Mouse (Mus musculus) hindbrain, embryonic 10.5 days (tissue): ENCODE measurements around the gene Lpp. TPM values are rescaled to one million over a fixed set of nuclear protein-coding genes. Genes with fewer than 3 reads are reported as not detected.

Source experiments
- DNase-seq: peaks from one replicate; pipeline ENCODE4 v3.0.0-alpha.2; 2017; ENCODE audit warnings: low spot score
- H3K27ac ChIP-seq: fragments of 300-500 bp; sonication (generic); 2 replicates; pipeline ENCODE4 v1.5.1; 2016; ENCODE audit warnings: mild to moderate bottlenecking, moderate library complexity
- H3K27me3 ChIP-seq: fragments of 300-500 bp; sonication (generic); 2 replicates; pipeline ENCODE4 v1.6.1; 2016; ENCODE audit warnings: mild to moderate bottlenecking; ENCODE audit not compliant: poor library complexity, insufficient read depth, severe bottlenecking
- H3K36me3 ChIP-seq: fragments of 300-500 bp; sonication (generic); 2 replicates; pipeline ENCODE4 v1.6.1; 2016; ENCODE audit warnings: mild to moderate bottlenecking, moderate library complexity
- H3K4me1 ChIP-seq: fragments of 300-500 bp; sonication (generic); replicated peaks from 2 replicates; pipeline ENCODE4 v1.6.1; 2016; ENCODE audit warnings: mild to moderate bottlenecking
- H3K4me3 ChIP-seq: fragments of 300-500 bp; sonication (generic); 2 replicates; pipeline ENCODE4 v1.5.1; 2016; ENCODE audit warnings: mild to moderate bottlenecking, moderate library complexity
- H3K9me3 ChIP-seq: fragments of 300-500 bp; sonication (generic); 2 replicates; pipeline ENCODE4 v1.6.1; 2016; ENCODE audit warnings: mild to moderate bottlenecking, moderate library complexity
- WGBS: fragments of 180-500 bp; shearing (Covaris S2); methylation state at CpG from one replicate; pipeline ENCODE4 v1.1.7; 2016; 5-methylcytosine and 5-hydroxymethylcytosine counted together
- polyA plus RNA-seq: library from polyadenylated mRNA; unstranded; fragments of >200 nt; fragmentation: Nextera tagmentation; extraction: Ambion mirVana; gene quantifications from 2 replicates; pipeline ENCODE4 v1.2.1, GENCODE M21; 2016

The Lpp gene
- polyA plus RNA-seq, 1 experiment from 2014 or later: 26.6 TPM

DNA sequence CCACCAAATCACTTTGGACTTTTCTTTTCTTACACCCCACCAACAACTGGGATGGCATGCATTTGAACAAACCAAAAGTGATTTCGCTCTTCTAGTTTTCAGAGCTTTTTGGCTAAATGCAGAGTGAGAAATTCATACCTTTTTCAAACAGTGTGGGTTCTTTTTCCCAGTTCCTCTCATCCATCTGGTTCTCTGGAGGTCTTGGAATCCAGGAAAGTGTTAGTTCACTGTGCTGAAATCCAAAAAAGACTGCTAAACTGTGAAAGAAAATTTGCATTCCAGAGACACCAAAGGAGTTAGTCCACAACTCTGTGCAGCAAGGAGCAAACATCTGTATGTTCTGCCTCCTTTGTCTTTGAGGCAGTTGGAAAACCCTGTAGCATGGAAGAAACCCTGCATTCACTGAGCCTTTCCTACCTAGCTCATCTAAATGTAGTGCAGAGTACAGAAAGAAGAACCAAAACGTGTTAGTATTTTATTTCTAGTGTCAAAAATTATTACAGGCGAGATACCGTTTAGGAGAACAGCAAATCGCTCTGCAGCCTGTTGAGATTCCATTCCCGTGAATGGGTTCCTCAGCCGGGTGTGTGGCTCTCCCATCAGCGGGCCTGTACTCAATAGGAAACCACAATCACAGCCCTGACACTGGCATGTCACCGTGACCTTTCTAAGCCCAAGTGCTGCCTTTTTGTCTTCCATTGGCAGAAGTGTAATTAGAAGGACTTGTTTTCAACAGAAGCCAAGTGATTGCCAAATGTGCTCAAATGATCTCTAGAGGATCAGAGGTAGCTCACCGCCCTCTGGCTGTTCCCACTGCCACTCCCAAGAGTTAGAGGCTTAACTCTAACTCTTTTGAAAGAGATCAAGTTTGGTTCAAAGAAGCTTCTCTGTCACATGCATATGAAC, 567.8 kb downstream of the Lpp start:
- Histone ChIP-seq H3K27ac (no peak overlapping the region), H3K27me3 (no peaks in the 10 kb centered on the region), H3K9me3 (peaks cover 7% of the 10 kb centered on the region; the same call in 1 of the 2 replicates), H3K4me3 (no peak overlapping the region), H3K4me1 (no peaks in the 10 kb centered on the region), H3K36me3 (no peaks in the 10 kb centered on the region)
- WGBS: 82% methylated on average over 10 of the region's 10 CpGs
- DNase-seq: no peak

DNA sequence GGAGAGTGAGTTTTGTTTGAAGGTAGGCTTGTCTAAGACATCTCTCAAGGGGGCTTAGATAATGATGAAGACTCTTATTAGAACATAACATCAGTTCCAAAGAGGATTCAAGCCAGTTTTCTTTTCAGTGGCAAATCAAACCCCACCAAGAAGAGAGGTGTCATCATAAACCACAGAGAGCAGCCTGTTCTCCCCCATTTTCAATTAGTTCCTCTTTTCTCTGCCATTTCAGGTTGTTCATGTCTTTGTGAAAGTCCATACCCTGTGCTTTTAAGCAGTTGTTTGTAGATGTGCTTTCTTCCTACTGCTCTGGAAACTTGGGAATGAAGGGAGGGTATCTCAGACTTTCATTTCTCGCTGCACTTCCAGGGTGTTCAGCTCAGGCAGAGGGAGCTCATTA, 571.0 kb downstream of the Lpp start:
- no peak overlapping the region for H3K27ac ChIP-seq
- H3K36me3 ChIP-seq: no peaks in the 10 kb centered on the region
- no peaks in the 10 kb centered on the region for H3K27me3 ChIP-seq
- 88% methylated on average over 1 of the region's 1 CpGs for WGBS
- H3K4me3 ChIP-seq: no peak overlapping the region
- H3K4me1 ChIP-seq: no peaks in the 10 kb centered on the region
- no peak for DNase-seq
- H3K9me3 ChIP-seq: no peaks in the 10 kb centered on the region

GRCm38 (mm10) chr16:24965091-24965490, 571.8 kb downstream of the Lpp start:
- no peaks in the 10 kb centered on the region for H3K4me1 ChIP-seq
- no peak overlapping the region for H3K27ac ChIP-seq
- H3K36me3 ChIP-seq: no peaks in the 10 kb centered on the region
- H3K9me3 ChIP-seq: no peaks in the 10 kb centered on the region
- no peaks in the 10 kb centered on the region for H3K27me3 ChIP-seq
- no peak for DNase-seq
- 81% methylated on average over 4 of the region's 4 CpGs for WGBS
- no peak overlapping the region for H3K4me3 ChIP-seq

DNA sequence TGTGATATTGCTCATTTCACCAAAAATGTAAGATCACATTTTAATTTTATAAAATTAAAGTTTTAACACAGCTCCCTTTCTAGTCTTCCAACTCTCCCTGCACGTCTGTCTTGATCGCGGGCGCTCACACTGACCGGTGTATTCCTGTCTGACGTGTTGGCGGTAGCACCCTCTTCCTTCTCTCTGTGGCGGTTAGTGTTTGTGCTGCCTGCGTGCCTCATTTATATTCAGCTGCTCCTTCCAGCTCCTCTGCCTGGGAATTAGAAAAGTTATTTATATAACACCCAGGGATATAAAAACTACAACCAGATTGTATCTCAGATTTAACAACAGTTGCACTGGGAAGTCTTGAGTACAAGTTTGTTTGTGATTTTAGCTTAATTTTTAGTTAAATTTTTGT, 573.2 kb downstream of the Lpp start:
- no peaks in the 10 kb centered on the region for H3K36me3 ChIP-seq
- no peak for DNase-seq
- H3K4me1 ChIP-seq: no peaks in the 10 kb centered on the region
- 96% methylated on average over 9 of the region's 9 CpGs for WGBS
- no peaks in the 10 kb centered on the region for H3K9me3 ChIP-seq
- H3K27me3 ChIP-seq: no peaks in the 10 kb centered on the region
- no peak overlapping the region for H3K27ac ChIP-seq
- no peak overlapping the region for H3K4me3 ChIP-seq

- H3K4me3 ChIP-seq: no peak overlapping the region
- H3K27ac ChIP-seq: no peak overlapping the region
- no peaks in the 10 kb centered on the region for H3K27me3 ChIP-seq
- no peak for DNase-seq
- H3K9me3 ChIP-seq: no peaks in the 10 kb centered on the region
- H3K4me1 ChIP-seq: peaks cover 2% of the 10 kb centered on the region; the same call in 1 of the 2 replicates
- 87% methylated on average over 5 of the region's 5 CpGs for WGBS
- no peaks in the 10 kb centered on the region for H3K36me3 ChIP-seq
Observed at GRCm38 (mm10) chr16:24973009-24973631, 579.8 kb downstream of the Lpp start.

DNA sequence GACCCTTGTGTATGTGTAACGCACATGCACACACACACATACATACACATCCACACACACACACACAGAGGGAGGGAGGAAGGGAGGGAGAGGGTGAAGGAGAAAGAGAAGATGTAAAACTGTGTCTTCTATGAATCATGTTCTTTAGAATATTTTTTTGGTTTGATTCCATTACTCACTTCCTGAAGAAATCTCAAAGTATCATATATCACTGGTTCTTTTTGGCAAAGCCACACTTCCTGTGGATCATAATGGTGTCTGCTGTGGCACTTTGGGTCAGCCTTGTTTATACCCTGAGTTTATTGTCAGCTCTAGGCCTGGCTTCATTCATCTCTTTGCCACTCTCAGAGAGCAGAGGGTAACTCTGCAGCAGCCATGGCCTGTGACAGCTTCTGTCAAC, 584.5 kb downstream of the Lpp start:
- 0 out of 2 replicates have a peak overlapping the region, but pooled peaks have one; percentile 12 for H3K27ac ChIP-seq
- no peak for DNase-seq
- peaks cover 4% of the 10 kb centered on the region; the same call in 1 of the 2 replicates for H3K36me3 ChIP-seq
- H3K4me3 ChIP-seq: no peak overlapping the region
- 89% methylated on average over 1 of the region's 1 CpGs for WGBS
- no peaks in the 10 kb centered on the region for H3K9me3 ChIP-seq
- H3K4me1 ChIP-seq: peaks cover 5% of the 10 kb centered on the region; the same call in 1 of the 2 replicates
- H3K27me3 ChIP-seq: no peaks in the 10 kb centered on the region

GRCm38 (mm10) chr16:24978226-24978625, 584.9 kb downstream of the Lpp start:
- 42% methylated on average over 1 of the region's 1 CpGs for WGBS
- Histone ChIP-seq H3K9me3 (no peaks in the 10 kb centered on the region), H3K27me3 (no peaks in the 10 kb centered on the region), H3K36me3 (peaks cover 4% of the 10 kb centered on the region; the same call in 1 of the 2 replicates), H3K4me1 (peaks cover 5% of the 10 kb centered on the region; the same call in 1 of the 2 replicates), H3K4me3 (no peak overlapping the region), H3K27ac (0 out of 2 replicates have a peak overlapping the region, but pooled peaks have one; percentile 12)
- no peak for DNase-seq

DNA sequence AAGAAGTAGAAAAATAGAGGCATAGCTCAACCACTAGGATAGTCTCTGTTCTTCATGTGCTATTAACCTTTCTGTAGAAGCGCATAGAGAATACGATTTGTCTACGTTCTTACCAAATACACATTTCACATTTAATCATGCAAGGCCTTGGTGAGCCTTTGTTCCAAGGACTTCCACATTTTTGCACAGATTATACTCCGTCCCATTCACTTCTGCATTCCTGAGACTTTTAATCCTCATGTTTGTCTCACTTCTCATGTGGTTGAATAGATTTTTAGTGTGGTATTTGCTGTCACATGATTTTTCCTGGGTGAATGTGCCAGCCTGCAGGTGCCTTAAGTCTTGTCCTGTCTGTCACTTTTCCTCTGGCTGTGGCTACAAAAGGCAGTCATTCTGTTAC, 586.1 kb downstream of the Lpp start:
- Histone ChIP-seq H3K4me1 (peaks cover 5% of the 10 kb centered on the region; the same call in 1 of the 2 replicates), H3K9me3 (no peaks in the 10 kb centered on the region), H3K36me3 (peaks cover 4% of the 10 kb centered on the region; the same call in 1 of the 2 replicates), H3K27ac (0 out of 2 replicates have a peak overlapping the region, but pooled peaks have one; percentile 16), H3K4me3 (no peak overlapping the region), H3K27me3 (no peaks in the 10 kb centered on the region)
- WGBS: 90% methylated on average over 4 of the region's 4 CpGs
- DNase-seq: no peak

GRCm38 (mm10) chr16:24982828-24983227, 589.5 kb downstream of the Lpp start:
- Histone ChIP-seq H3K4me1 (peaks cover 5% of the 10 kb centered on the region; the same call in 1 of the 2 replicates), H3K9me3 (no peaks in the 10 kb centered on the region), H3K27me3 (no peaks in the 10 kb centered on the region), H3K27ac (no peak overlapping the region), H3K4me3 (no peak overlapping the region), H3K36me3 (peaks cover 4% of the 10 kb centered on the region; the same call in 1 of the 2 replicates)
- 87% methylated on average over 4 of the region's 4 CpGs for whole genome bisulfite sequencing
- DNase-seq: no peak

- no peaks in the 10 kb centered on the region for H3K4me1 ChIP-seq
- no peak overlapping the region for H3K4me3 ChIP-seq
- no peak overlapping the region for H3K27ac ChIP-seq
- no peak for DNase-seq
- no peaks in the 10 kb centered on the region for H3K9me3 ChIP-seq
- no peaks in the 10 kb centered on the region for H3K27me3 ChIP-seq
- 93% methylated on average over 11 of the region's 11 CpGs for WGBS
- no peaks in the 10 kb centered on the region for H3K36me3 ChIP-seq
Observed at GRCm38 (mm10) chr16:24990331-24990730, 597.0 kb downstream of the Lpp start.

- 86% methylated on average over 10 of the region's 10 CpGs for WGBS
- H3K27ac ChIP-seq: no peak overlapping the region
- H3K4me1 ChIP-seq: no peaks in the 10 kb centered on the region
- H3K27me3 ChIP-seq: no peaks in the 10 kb centered on the region
- H3K36me3 ChIP-seq: no peaks in the 10 kb centered on the region
- H3K4me3 ChIP-seq: no peak overlapping the region
- H3K9me3 ChIP-seq: no peaks in the 10 kb centered on the region
- no peak for DNase-seq
Observed at GRCm38 (mm10) chr16:24991059-24991541, 597.8 kb downstream of the Lpp start.

DNA sequence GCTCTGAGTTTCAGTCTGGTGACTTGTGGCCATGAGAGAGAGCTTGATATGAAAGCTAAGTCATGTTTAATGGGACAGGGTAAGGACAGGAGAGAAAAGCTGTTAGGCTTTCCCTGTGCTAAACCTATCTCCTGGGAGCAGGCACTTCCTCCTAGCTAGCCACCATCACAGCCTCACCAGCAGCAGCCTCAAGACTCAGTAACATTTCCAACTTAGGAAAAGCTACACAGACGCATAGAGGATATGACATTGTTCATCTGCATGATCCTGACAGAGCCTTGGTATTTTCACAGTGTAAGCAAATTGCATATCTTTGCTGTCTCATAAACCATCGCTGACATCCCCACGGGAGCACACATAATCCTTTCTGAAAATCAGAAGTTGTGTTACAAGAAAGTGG, 598.7 kb downstream of the Lpp start:
- WGBS: 89% methylated on average over 3 of the region's 3 CpGs

GRCm38 (mm10) chr16:24992494-24992893, 599.2 kb downstream of the Lpp start:
- H3K27ac ChIP-seq: no peak overlapping the region
- 90% methylated on average over 11 of the region's 11 CpGs for WGBS
- no peak for DNase-seq

More for the DNA sequence above, 598.7 kb downstream of the Lpp start:
- Histone ChIP-seq H3K27ac (no peak overlapping the region), H3K36me3 (no peaks in the 10 kb centered on the region), H3K27me3 (no peaks in the 10 kb centered on the region), H3K4me3 (no peak overlapping the region), H3K4me1 (no peaks in the 10 kb centered on the region), H3K9me3 (no peaks in the 10 kb centered on the region)
- no peak for DNase-seq

More at GRCm38 (mm10) chr16:24992494-24992893, 599.2 kb downstream of the Lpp start:
- no peaks in the 10 kb centered on the region for H3K36me3 ChIP-seq
- no peak overlapping the region for H3K4me3 ChIP-seq
- no peaks in the 10 kb centered on the region for H3K4me1 ChIP-seq
- H3K27me3 ChIP-seq: no peaks in the 10 kb centered on the region
- no peaks in the 10 kb centered on the region for H3K9me3 ChIP-seq
